In the genomic region with DNA sequence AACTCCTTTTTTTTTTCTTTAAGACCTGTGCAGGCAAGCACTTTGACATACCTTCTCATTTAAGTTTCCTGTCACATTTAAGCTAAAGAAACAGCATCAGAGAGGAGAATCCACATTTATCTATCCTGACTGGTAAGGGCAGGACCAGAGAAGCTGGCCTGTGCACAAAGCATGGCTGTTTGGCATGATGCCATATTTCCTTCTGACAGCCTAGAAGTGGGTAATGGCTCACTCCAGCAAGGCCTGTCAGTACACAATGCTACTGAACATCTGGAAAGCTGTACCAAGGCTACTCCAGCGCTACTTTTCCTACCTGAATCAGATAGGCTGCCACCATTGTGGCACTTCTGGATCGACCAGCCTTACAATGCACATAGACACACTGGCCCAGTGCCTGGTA, we compare ENCODE assay signal across 10 mouse cellular contexts. TPM values are rescaled to one million over a fixed set of nuclear protein-coding genes. Genes with fewer than 3 reads are reported as not detected.
DNase-seq lines count a peak whose midpoint lies in the region; ATAC-seq lines count a peak whose summit lies in the region.
"Had no signal": no experiment of that assay in that cellular context is flagged by ENCODE, and none has a peak within 500 bp of the region (broad histone marks: within the 10 kb centered on the region; RNA-seq: fewer than 3 reads in every experiment).

No protein-coding gene starts in this region.

- no peak overlapping the region for H3K9ac ChIP-seq in hindbrain, embryonic 13.5 days
- no peak overlapping the region for H3K9ac ChIP-seq in hindbrain, embryonic 11.5 days (ENCODE audit: low read depth, low read length)
- no peak overlapping the region for H3K9ac ChIP-seq in neural tube, embryonic 15.5 days (replicated peaks)
- no peak overlapping the region for H3K9ac ChIP-seq in stomach, embryonic 16.5 days (ENCODE audit: low read length)

- peaks cover 49% of the 10 kb centered on the region for H3K36me3 ChIP-seq in hindbrain, embryonic 13.5 days
- H3K36me3 ChIP-seq in hindbrain, embryonic 11.5 days (ENCODE audit: control insufficient read depth, insufficient read depth, low read length), result 0 out of 2 replicates have a peak, but pooled peaks cover 7% of the 10 kb centered on the region
- H3K36me3 ChIP-seq in neural tube, embryonic 15.5 days, result peaks cover 36% of the 10 kb centered on the region
- H3K36me3 ChIP-seq in stomach, embryonic 16.5 days (ENCODE audit: control insufficient read depth, insufficient read depth, low read length), result peaks cover 8% of the 10 kb centered on the region; the same call in 1 of the 2 replicates

- H3K27ac ChIP-seq in hindbrain, embryonic 13.5 days, result 0 out of 2 replicates have a peak overlapping the region, but pooled peaks have one; percentile 1
- H3K27ac ChIP-seq in hindbrain, embryonic 11.5 days (ENCODE audit: low read depth, low read length), result no peak overlapping the region
- 0 out of 2 replicates have a peak overlapping the region, but pooled peaks have one; percentile 33 for H3K27ac ChIP-seq in neural tube, embryonic 15.5 days (replicated peaks)
- H3K27ac ChIP-seq in stomach, embryonic 16.5 days (ENCODE audit: low read length), result no peak overlapping the region
- H3K27ac ChIP-seq: macrophage had no signal

- DNase-seq in hindbrain, embryonic 11.5 days (ENCODE audit: low spot score), result no peak
- DNase-seq in neural tube, embryonic 10.5 days (ENCODE audit: extremely low spot score, low spot score), result no peak
- peak; percentile 43 to 56 for DNase-seq in cerebellum, postnatal 25 days
- no peak for DNase-seq in natural killer cell, adult 2 months (ENCODE audit: low spot score in 2 of 2)
- no peak for DNase-seq in gastrocnemius, postnatal 4 days (ENCODE audit: low spot score in 2 of 2)
- DNase-seq: gastrocnemius, postnatal 36 days had no signal

- H3K4me3 ChIP-seq in hindbrain, embryonic 13.5 days, result no peak overlapping the region
- no peak overlapping the region for H3K4me3 ChIP-seq in hindbrain, embryonic 11.5 days (ENCODE audit: low read depth, low read length)
- no peak overlapping the region for H3K4me3 ChIP-seq in neural tube, embryonic 15.5 days (replicated peaks)
- no peak overlapping the region for H3K4me3 ChIP-seq in stomach, embryonic 16.5 days (replicated peaks; ENCODE audit: low read length)

- no peaks in the 10 kb centered on the region for H3K27me3 ChIP-seq in hindbrain, embryonic 13.5 days
- no peaks in the 10 kb centered on the region for H3K27me3 ChIP-seq in hindbrain, embryonic 11.5 days (ENCODE audit: control insufficient read depth, insufficient read depth, low read length)
- no peaks in the 10 kb centered on the region for H3K27me3 ChIP-seq in neural tube, embryonic 15.5 days (replicated peaks)
- H3K27me3 ChIP-seq in stomach, embryonic 16.5 days (ENCODE audit: control insufficient read depth, insufficient read depth, low read length), result no peaks in the 10 kb centered on the region

- no peaks in the 10 kb centered on the region for H3K9me3 ChIP-seq in hindbrain, embryonic 13.5 days
- H3K9me3 ChIP-seq in hindbrain, embryonic 11.5 days (ENCODE audit: control insufficient read depth, low read length), result no peaks in the 10 kb centered on the region
- H3K9me3 ChIP-seq in neural tube, embryonic 15.5 days (replicated peaks), result no peaks in the 10 kb centered on the region
- H3K9me3 ChIP-seq in stomach, embryonic 16.5 days (replicated peaks; ENCODE audit: control insufficient read depth, low read length), result no peaks in the 10 kb centered on the region

- no peak overlapping the region for H3K4me2 ChIP-seq in hindbrain, embryonic 13.5 days
- no peak overlapping the region for H3K4me2 ChIP-seq in hindbrain, embryonic 11.5 days (replicated peaks; ENCODE audit: low read depth, low read length)
- H3K4me2 ChIP-seq in neural tube, embryonic 15.5 days, result no peak overlapping the region
- no peak overlapping the region for H3K4me2 ChIP-seq in stomach, embryonic 16.5 days (ENCODE audit: low read depth, low read length)

- peaks cover 41% of the 10 kb centered on the region for H3K4me1 ChIP-seq in hindbrain, embryonic 13.5 days (replicated peaks)
- H3K4me1 ChIP-seq in hindbrain, embryonic 11.5 days (replicated peaks; ENCODE audit: control insufficient read depth, insufficient read depth, low read length), result peaks cover 5% of the 10 kb centered on the region
- H3K4me1 ChIP-seq in neural tube, embryonic 15.5 days, result peaks cover 32% of the 10 kb centered on the region
- peaks cover 12% of the 10 kb centered on the region for H3K4me1 ChIP-seq in stomach, embryonic 16.5 days (ENCODE audit: control insufficient read depth, insufficient read depth, low read length)

- no peak for ATAC-seq in hindbrain, embryonic 13.5 days (ENCODE audit: low FRiP score)
- ATAC-seq in hindbrain, embryonic 11.5 days (ENCODE audit: low FRiP score), result no peak
- ATAC-seq in neural tube, embryonic 15.5 days (ENCODE audit: low FRiP score), result no peak
- ATAC-seq in stomach, embryonic 16.5 days (ENCODE audit: insufficient read depth, low FRiP score), result peak; percentile 46; the same call in 1 of the 2 replicates

- 93% methylated on average over 2 of the region's 2 CpGs for WGBS in hindbrain, embryonic 13.5 days
- WGBS in hindbrain, embryonic 11.5 days, result 96% methylated on average over 2 of the region's 2 CpGs
- WGBS in neural tube, embryonic 15.5 days, result 77% methylated on average over 2 of the region's 2 CpGs
- 66% methylated on average over 2 of the region's 2 CpGs for WGBS in stomach, embryonic 16.5 days

RNA-seq across cellular contexts. Expression of a gene that starts 9.0 kb away (rescaled TPM):
- 212 and 215 TPM in 2 replicates for polyA plus RNA-seq in hindbrain, embryonic 13.5 days (2015; fragmentation: Nextera tagmentation; extraction: Ambion mirVana)
- polyA plus RNA-seq in hindbrain, embryonic 11.5 days (2014; fragmentation: Nextera tagmentation; extraction: Ambion mirVana), result 215 and 217 TPM in 2 replicates
- polyA plus RNA-seq in neural tube, embryonic 15.5 days (2015; fragmentation: Nextera tagmentation; extraction: Ambion mirVana), result 228 and 239 TPM in 2 replicates
- polyA plus RNA-seq in stomach, embryonic 16.5 days (2015; fragmentation: Nextera tagmentation; extraction: Ambion mirVana), result 221 and 234 TPM in 2 replicates
- total RNA-seq in gastrocnemius, postnatal 4 days (2021), result 100 to 1,000 TPM; 329 to 331 TPM

RNA-seq across cellular contexts. Expression of a gene that starts 9.1 kb away (rescaled TPM):
- polyA plus RNA-seq in hindbrain, embryonic 13.5 days (2015; fragmentation: Nextera tagmentation; extraction: Ambion mirVana), result 56.2 and 61.6 TPM in 2 replicates
- polyA plus RNA-seq in hindbrain, embryonic 11.5 days (2014; fragmentation: Nextera tagmentation; extraction: Ambion mirVana), result 46.0 and 49.3 TPM in 2 replicates
- 48.6 and 55.3 TPM in 2 replicates for polyA plus RNA-seq in neural tube, embryonic 15.5 days (2015; fragmentation: Nextera tagmentation; extraction: Ambion mirVana)
- 29.7 and 32.4 TPM in 2 replicates for polyA plus RNA-seq in stomach, embryonic 16.5 days (2015; fragmentation: Nextera tagmentation; extraction: Ambion mirVana)
- total RNA-seq in gastrocnemius, postnatal 4 days (2021), result 10 to 100 TPM; 19.6 to 23.5 TPM

RNA-seq across cellular contexts. Expression of a gene that starts 26.5 kb away (rescaled TPM):
- 108 and 121 TPM in 2 replicates for polyA plus RNA-seq in hindbrain, embryonic 13.5 days (2015; fragmentation: Nextera tagmentation; extraction: Ambion mirVana)
- polyA plus RNA-seq in hindbrain, embryonic 11.5 days (2014; fragmentation: Nextera tagmentation; extraction: Ambion mirVana), result 78.8 and 90.2 TPM in 2 replicates
- polyA plus RNA-seq in neural tube, embryonic 15.5 days (2015; fragmentation: Nextera tagmentation; extraction: Ambion mirVana), result 86.6 and 89.5 TPM in 2 replicates
- polyA plus RNA-seq in stomach, embryonic 16.5 days (2015; fragmentation: Nextera tagmentation; extraction: Ambion mirVana), result 74.3 and 81.5 TPM in 2 replicates
- total RNA-seq in gastrocnemius, postnatal 4 days (2021), result 10 to 100 TPM; 70.6 to 88.9 TPM

RNA-seq across cellular contexts. Expression of a gene that starts 28.0 kb away (rescaled TPM):
- 31.2 and 46.2 TPM in 2 replicates for polyA plus RNA-seq in hindbrain, embryonic 13.5 days (2015; fragmentation: Nextera tagmentation; extraction: Ambion mirVana)
- 15.1 and 21.2 TPM in 2 replicates for polyA plus RNA-seq in hindbrain, embryonic 11.5 days (2014; fragmentation: Nextera tagmentation; extraction: Ambion mirVana)
- 123 and 207 TPM in 2 replicates for polyA plus RNA-seq in neural tube, embryonic 15.5 days (2015; fragmentation: Nextera tagmentation; extraction: Ambion mirVana)
- 5.3 and 5.7 TPM in 2 replicates for polyA plus RNA-seq in stomach, embryonic 16.5 days (2015; fragmentation: Nextera tagmentation; extraction: Ambion mirVana)
- total RNA-seq in gastrocnemius, postnatal 4 days (2021), result 10 to 100 TPM in 1 of 2 experiments, 1 to 10 TPM in 1; 7.5 to 10.1 TPM
- polyA plus RNA-seq: macrophage had no signal

Comparison
In these comparisons a context has a peak if more than half of its experiments do, and no peak if none do; other contexts are left out.
1. H3K27ac ChIP-seq: peak in hindbrain, embryonic 13.5 days (single experiment) and neural tube, embryonic 15.5 days (single experiment); none in hindbrain, embryonic 11.5 days (single experiment) and stomach, embryonic 16.5 days (single experiment).
2. DNase-seq: peak in cerebellum, postnatal 25 days (2 of 2); none in hindbrain, embryonic 11.5 days (single experiment), neural tube, embryonic 10.5 days (single experiment), natural killer cell, adult 2 months (0 of 2) and gastrocnemius, postnatal 4 days (0 of 2).